Mouse (Mus musculus): Measurements from ENCODE around the gene Fam107a. TPM values are rescaled to one million over a fixed set of nuclear protein-coding genes. Genes with fewer than 3 reads are reported as not detected.

The Fam107a gene
- polyA plus RNA-seq, 1 experiment from 2014 or later, result 0.43 TPM

DNA sequence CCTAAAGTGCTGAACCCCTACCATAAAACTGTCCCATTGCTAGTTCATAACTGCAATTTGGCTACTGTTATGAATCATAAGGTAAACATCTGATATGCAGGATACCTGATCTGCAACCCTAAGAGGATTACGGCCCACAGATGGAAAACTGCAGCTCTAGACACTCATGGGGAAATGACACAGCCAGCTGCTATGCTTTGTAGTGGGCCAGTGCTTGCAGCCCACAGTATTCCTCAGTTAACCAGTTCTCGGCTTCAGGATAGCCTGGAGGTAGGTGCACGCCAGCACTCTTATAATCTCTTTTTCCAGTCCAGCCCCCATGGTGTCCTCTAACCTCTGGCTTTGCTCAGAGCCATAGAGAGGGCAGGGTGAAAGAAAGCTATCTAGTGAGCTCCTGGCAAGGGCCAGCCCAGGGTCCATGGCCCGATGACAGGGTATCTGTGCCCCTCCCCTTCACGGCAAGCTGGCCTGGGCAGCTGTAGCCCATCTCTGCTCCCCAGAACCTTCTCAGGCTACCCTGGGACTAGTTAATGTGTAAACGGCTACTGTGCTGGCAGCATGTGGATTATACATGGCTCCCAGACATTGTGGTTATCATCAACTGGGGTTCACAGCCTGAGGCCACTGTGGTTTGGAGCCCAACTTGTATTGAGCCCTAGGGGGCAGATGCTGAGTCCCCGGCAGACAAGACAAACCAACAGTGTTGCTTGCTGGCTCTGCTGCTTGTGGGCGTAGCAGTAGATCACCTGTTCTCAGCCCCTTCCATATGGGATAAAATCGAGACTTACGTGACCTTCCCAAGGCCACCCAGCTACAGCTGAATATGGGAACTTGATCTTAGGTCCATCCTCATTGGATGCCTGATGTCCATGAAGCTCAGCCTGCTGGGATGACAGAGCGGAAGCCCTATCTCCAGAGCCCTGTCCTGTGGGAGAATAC, 14.8 kb upstream of the Fam107a start:
- no peaks in the 10 kb centered on the region for H3K4me1 ChIP-seq (replicated peaks)
- H3K9ac ChIP-seq, result no peak overlapping the region
- WGBS, result 78% methylated on average over 11 of the region's 11 CpGs

DNA sequence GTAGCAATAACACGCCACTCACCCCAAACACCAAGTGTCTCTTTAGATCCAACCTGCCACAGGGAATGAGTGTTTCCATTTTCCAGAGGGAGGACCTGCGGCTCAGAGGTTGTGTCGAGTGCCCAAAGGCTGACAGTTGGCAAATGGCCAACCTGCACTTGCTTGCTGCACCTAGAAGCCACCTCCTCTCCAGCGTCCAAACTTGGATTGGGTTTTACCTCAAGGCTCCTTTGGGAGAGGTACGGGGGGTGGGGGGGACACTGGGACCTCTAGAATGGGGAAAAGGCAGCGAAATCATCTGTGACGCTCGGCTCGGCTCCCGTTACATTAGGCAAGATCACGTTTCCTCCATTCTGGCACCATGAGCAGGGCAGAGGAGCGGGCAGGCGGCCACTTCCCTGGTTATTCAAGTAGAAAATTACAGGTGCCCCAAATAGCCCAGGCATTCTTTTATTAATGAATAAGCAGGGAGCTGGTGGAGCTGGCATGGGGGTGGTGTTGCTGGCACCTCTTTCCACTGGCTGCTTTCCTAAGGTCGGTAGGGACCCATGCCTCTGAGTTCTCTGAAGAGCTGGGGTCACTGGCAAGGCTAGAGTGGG, 13.6 kb upstream of the Fam107a start:
- H3K9me3 ChIP-seq, result no peaks in the 10 kb centered on the region
- H3K27ac ChIP-seq, result no peak overlapping the region
- H3K36me3 ChIP-seq, result no peaks in the 10 kb centered on the region
- WGBS, result 84% methylated on average over 14 of the region's 14 CpGs
- H3K4me2 ChIP-seq (replicated peaks), result no peak overlapping the region
- no peaks in the 10 kb centered on the region for H3K27me3 ChIP-seq (replicated peaks)
- no peak for ATAC-seq
- H3K9ac ChIP-seq, result no peak overlapping the region
- no peak overlapping the region for H3K4me3 ChIP-seq (replicated peaks)
- no peaks in the 10 kb centered on the region for H3K4me1 ChIP-seq (replicated peaks)

More for the DNA sequence above, 14.8 kb upstream of the Fam107a start:
- Histone ChIP-seq H3K27me3 (replicated peaks) (no peaks in the 10 kb centered on the region), H3K9me3 (no peaks in the 10 kb centered on the region), H3K36me3 (no peaks in the 10 kb centered on the region), H3K4me3 (replicated peaks) (no peak overlapping the region), H3K4me2 (replicated peaks) (no peak overlapping the region), H3K27ac (no peak overlapping the region)
- peak; percentile 10; the same call in 1 of the 2 replicates for ATAC-seq

DNA sequence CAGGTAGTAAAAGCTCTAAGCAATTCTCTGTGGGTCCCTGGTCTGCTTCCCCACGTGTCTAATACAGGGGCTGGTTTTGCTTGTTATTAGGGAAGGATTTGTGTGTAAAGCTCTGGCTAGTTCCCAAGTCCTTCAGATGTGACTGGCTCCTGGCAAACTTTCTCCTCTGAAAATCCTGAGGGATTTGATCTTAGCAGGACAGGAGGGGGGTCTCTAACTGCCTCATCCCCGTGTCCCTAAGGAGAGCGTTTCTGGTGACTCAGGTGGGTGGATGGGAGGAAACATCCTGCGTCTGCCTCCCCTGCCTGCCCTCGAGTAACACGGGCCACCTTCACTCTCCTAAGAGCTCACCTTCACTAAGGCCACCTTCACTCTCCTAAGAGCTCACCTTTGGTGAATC, 12.6 kb upstream of the Fam107a start:
- ATAC-seq, result no peak
- Histone ChIP-seq H3K36me3 (no peaks in the 10 kb centered on the region), H3K4me2 (replicated peaks) (no peak overlapping the region), H3K9me3 (no peaks in the 10 kb centered on the region), H3K4me3 (replicated peaks) (no peak overlapping the region), H3K4me1 (replicated peaks) (no peaks in the 10 kb centered on the region), H3K27me3 (replicated peaks) (no peaks in the 10 kb centered on the region), H3K9ac (no peak overlapping the region), H3K27ac (no peak overlapping the region)
- 72% methylated on average over 6 of the region's 6 CpGs for WGBS

DNA sequence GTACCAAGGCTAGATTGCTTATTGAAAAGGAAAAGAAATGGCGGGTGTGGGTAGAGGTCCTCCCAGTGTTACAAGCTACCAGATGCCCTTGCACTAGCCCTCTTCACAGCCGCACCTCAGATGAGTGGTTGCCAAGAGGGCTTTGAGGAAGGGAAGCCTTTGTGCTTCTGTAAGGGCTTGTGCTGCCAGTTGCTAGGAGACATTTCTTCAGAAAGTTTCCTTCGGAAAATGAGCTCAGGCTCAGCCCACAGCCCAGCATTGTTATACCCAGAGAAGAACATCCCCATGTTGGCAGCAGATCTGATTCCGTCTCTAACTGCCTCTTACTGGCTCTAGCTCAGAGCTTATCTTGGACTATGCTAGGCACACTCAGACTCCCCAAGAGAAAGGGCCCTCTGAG, 11.7 kb upstream of the Fam107a start:
- H3K27ac ChIP-seq, result no peak overlapping the region
- no peak overlapping the region for H3K4me2 ChIP-seq (replicated peaks)
- no peaks in the 10 kb centered on the region for H3K4me1 ChIP-seq (replicated peaks)
- H3K4me3 ChIP-seq (replicated peaks), result no peak overlapping the region
- ATAC-seq, result no peak
- H3K27me3 ChIP-seq (replicated peaks), result no peaks in the 10 kb centered on the region
- 81% methylated on average over 4 of the region's 4 CpGs for WGBS
- no peak overlapping the region for H3K9ac ChIP-seq
- H3K36me3 ChIP-seq, result no peaks in the 10 kb centered on the region
- no peaks in the 10 kb centered on the region for H3K9me3 ChIP-seq

DNA sequence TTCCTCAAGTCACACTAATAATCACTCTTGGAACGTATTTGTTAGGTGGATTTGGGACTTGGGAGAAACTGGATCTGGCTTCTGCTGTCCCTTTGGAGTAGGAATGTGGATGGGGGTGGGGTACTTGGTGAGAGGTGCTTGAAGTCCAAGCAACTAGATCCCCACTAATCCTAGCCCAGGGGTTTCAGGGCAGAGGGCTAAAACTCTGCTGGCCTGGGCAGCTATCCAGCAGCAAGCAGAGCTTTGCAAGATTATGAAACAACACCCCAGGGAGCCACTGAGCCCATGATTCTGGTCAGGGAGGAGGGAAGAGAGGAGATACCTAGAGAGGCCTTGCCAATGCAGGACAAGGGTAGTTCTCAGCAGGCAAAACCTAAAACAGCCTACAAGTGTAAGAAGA, 9.5 kb upstream of the Fam107a start:
- H3K27me3 ChIP-seq (replicated peaks), result no peaks in the 10 kb centered on the region
- no peak overlapping the region for H3K4me3 ChIP-seq (replicated peaks)
- no peaks in the 10 kb centered on the region for H3K4me1 ChIP-seq (replicated peaks)
- 72% methylated on average over 1 of the region's 1 CpGs for WGBS
- H3K4me2 ChIP-seq (replicated peaks), result no peak overlapping the region
- H3K9me3 ChIP-seq, result no peaks in the 10 kb centered on the region
- H3K36me3 ChIP-seq, result no peaks in the 10 kb centered on the region
- no peak overlapping the region for H3K9ac ChIP-seq
- no peak overlapping the region for H3K27ac ChIP-seq
- ATAC-seq, result no peak

DNA sequence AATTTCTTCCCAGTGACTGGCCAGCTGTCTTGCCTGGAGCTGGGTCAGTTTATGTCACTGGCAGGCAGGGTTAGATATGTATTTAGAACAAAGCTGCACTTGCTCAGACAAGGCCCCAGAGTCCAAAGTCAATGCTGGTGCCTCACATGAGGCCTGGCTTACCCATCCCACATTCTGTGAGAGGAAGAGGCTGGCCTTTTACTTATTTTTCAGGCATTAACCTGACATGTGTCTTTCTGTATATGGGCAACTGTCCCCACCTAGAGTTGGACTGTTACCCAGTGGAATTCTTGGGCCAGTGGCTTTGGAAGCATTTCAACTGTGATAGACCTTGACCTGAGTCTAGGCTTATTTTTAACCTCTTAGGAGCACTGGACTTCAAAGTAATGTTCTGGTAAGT, 9.1 kb upstream of the Fam107a start:
- H3K9me3 ChIP-seq, result no peaks in the 10 kb centered on the region
- no peak overlapping the region for H3K4me3 ChIP-seq (replicated peaks)
- no peak overlapping the region for H3K27ac ChIP-seq
- H3K9ac ChIP-seq, result no peak overlapping the region
- no peaks in the 10 kb centered on the region for H3K4me1 ChIP-seq (replicated peaks)
- ATAC-seq, result peak; percentile 86
- H3K36me3 ChIP-seq, result no peaks in the 10 kb centered on the region
- no peak overlapping the region for H3K4me2 ChIP-seq (replicated peaks)
- H3K27me3 ChIP-seq (replicated peaks), result no peaks in the 10 kb centered on the region

DNA sequence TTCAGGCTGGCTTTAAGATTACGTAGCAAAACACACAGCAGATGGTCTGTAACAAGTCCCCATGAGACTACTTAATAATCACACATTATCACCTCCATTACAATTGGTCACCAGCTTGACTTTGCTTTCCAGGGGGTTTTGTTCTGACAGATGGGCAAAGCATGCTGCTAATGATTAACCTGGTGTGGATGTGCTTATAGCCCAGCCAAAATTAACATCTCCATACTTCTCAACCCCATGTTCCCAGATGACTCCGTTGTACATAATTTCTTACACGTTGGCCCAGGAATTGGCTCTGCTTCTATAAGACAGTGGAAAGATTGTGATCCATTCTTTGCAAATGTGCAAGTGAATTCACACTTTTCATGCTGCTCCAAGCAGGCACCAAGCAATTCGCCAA, 7.9 kb upstream of the Fam107a start:
- no peak overlapping the region for H3K27ac ChIP-seq
- H3K27me3 ChIP-seq (replicated peaks), result no peaks in the 10 kb centered on the region
- H3K4me1 ChIP-seq (replicated peaks), result no peaks in the 10 kb centered on the region
- no peak overlapping the region for H3K4me2 ChIP-seq (replicated peaks)
- no peak for ATAC-seq
- no peaks in the 10 kb centered on the region for H3K36me3 ChIP-seq
- no peak overlapping the region for H3K4me3 ChIP-seq (replicated peaks)
- H3K9me3 ChIP-seq, result no peaks in the 10 kb centered on the region
- no peak overlapping the region for H3K9ac ChIP-seq
- 82% methylated on average over 4 of the region's 4 CpGs for WGBS

DNA sequence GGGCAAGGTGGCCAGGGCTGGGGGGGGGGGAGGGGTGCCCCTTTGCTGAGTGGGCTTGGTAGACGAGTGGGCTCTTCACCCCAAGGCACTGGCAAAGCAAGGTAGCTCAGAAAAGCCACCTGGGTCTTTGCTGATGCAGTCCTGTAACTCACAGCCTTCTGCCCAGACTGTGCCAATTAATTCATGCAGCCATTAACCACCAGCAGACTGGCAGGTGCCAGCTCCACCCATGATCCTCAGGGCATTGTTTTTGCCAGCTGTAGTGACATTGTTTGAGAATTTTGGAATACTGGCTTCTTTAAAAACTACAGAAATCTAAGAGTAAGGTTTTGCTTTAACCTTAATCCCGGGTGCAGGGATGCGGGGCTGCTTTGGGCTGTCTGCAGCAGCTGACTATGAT, 2.7 kb upstream of the Fam107a start:
- peaks cover 27% of the 10 kb centered on the region for H3K27me3 ChIP-seq (replicated peaks)
- H3K4me1 ChIP-seq (replicated peaks), result peaks cover 5% of the 10 kb centered on the region; the same call in 1 of the 2 replicates
- H3K27ac ChIP-seq, result no peak overlapping the region
- no peak overlapping the region for H3K9ac ChIP-seq
- no peak overlapping the region for H3K4me2 ChIP-seq (replicated peaks)
- 78% methylated on average over 3 of the region's 3 CpGs for WGBS
- no peaks in the 10 kb centered on the region for H3K9me3 ChIP-seq
- no peak for ATAC-seq
- no peak overlapping the region for H3K4me3 ChIP-seq (replicated peaks)
- no peaks in the 10 kb centered on the region for H3K36me3 ChIP-seq

DNA sequence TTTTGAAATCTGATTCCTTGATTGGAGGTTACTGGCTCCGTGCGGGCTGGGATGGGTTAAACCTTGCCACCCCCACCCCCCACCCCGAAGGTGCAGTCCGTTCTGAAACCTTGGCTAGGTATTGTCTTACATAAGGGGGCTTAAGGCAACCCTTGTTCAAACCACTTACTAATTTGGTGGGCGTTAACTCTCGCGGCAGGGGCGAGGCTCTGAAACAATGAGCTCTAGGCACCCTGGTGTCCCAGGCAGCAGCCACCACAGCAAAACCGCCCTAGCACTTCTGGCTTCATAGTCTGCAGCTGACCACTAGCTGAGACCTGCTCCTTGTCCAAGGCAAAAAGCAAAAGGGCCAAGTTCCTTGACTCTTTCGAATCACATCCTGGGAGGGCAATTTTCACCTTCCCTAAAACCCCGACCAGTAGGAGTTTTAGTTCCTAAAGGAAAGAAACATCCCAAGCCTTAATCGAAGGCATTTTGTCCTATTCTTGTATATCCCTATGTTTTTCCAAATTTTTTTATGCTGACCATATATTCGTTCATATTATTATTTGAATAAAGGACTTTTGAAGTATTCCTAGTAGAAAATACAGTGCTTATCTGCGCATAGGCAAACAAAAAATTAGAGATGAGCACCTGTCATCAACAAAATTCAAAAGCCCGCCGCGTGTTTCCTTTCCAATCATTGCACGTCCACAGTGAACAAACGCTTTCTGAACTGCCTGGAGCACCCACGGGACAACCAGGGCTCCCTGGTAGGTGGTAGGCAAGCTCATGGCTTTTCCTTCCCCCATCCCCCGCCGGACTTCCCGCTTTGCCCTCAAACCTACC, 1.2 kb downstream of the Fam107a start:
- no peaks in the 10 kb centered on the region for H3K36me3 ChIP-seq

DNA sequence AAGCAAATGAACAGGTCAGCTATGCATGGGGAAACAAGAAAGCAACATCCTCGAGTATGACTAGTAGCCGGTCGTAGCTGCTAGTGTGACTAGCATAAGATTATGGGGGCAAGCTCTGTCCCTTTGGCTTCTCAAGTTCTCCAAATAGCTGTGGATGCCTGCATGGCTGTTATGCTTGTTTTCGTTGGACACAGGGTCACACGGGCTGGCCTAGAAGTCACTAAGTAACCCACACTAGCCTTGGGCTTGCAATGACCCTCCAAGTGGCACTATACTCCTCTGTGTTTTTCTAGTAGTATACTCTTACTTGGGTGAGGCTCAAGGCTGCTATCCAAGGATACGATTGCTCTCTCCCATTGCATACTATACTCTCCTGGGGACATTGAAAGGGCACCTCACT, 2.7 kb downstream of the Fam107a start:
- ATAC-seq, result no peak
- Histone ChIP-seq H3K4me2 (replicated peaks) (no peak overlapping the region), H3K4me1 (replicated peaks) (peaks cover 5% of the 10 kb centered on the region; the same call in 1 of the 2 replicates), H3K36me3 (no peaks in the 10 kb centered on the region), H3K27me3 (replicated peaks) (peaks cover 36% of the 10 kb centered on the region), H3K9me3 (no peaks in the 10 kb centered on the region), H3K4me3 (replicated peaks) (no peak overlapping the region), H3K27ac (no peak overlapping the region), H3K9ac (no peak overlapping the region)
- WGBS, result 83% methylated on average over 6 of the region's 6 CpGs

More for the DNA sequence above, 1.2 kb downstream of the Fam107a start:
- Histone ChIP-seq H3K9me3 (no peaks in the 10 kb centered on the region), H3K4me1 (replicated peaks) (peaks cover 5% of the 10 kb centered on the region; the same call in 1 of the 2 replicates), H3K9ac (no peak overlapping the region), H3K27ac (no peak overlapping the region), H3K27me3 (replicated peaks) (peaks cover 36% of the 10 kb centered on the region), H3K4me3 (replicated peaks) (peak overlapping the region; percentile 22), H3K4me2 (replicated peaks) (peak overlapping the region; percentile 58)
- 0 out of 2 replicates have a peak, but pooled peaks have one; percentile 12 for ATAC-seq
- 4% methylated on average over 23 of the region's 23 CpGs for WGBS

DNA sequence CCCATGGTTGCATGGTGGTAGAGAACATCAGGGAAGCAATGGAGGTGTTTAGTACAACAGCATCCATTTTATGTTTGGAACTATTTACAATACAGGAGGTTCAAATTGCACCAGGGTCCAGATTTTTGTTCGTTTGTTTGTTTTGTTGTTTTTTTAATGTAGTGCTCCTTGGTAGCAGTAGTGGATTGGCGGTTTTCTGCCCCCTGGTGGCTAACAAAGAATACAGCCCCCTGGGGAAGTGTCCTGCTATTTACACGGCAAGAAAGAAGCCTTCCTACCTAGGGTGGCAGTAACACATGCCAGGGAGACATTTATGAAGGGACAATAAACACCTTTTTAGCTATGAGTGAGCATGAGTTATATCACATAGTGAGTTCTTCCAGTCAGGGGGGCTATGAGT, 3.3 kb downstream of the Fam107a start:
- no peaks in the 10 kb centered on the region for H3K9me3 ChIP-seq
- no peak overlapping the region for H3K9ac ChIP-seq
- WGBS, result 25% methylated on average over 3 of the region's 3 CpGs
- H3K27ac ChIP-seq, result no peak overlapping the region
- peaks cover 36% of the 10 kb centered on the region for H3K27me3 ChIP-seq (replicated peaks)
- peaks cover 5% of the 10 kb centered on the region; the same call in 1 of the 2 replicates for H3K4me1 ChIP-seq (replicated peaks)
- H3K4me2 ChIP-seq (replicated peaks), result no peak overlapping the region
- H3K4me3 ChIP-seq (replicated peaks), result no peak overlapping the region
- no peaks in the 10 kb centered on the region for H3K36me3 ChIP-seq
- no peak for ATAC-seq

DNA sequence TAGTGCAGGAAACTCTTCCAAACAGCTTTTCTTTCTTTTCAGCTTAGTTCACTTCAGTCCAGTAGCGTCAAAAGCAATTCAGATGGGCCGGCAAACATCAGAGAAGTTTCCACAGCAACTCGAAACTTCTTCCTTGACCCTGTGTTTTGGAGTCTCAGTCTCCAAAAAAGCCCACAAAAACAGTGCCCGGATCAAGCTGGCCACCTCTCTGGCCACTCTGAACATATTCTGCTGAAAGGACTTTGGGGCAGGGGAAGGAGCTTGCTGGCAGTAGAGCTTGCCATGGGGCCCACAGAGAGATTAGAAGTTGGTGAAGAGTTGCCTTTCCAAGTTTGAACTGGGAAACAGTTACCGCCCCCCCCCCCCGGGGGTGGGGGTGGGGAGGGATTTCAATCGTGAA, 3.9 kb downstream of the Fam107a start:
- Histone ChIP-seq H3K9me3 (no peaks in the 10 kb centered on the region), H3K9ac (no peak overlapping the region), H3K27ac (no peak overlapping the region), H3K27me3 (replicated peaks) (peaks cover 36% of the 10 kb centered on the region), H3K36me3 (no peaks in the 10 kb centered on the region), H3K4me1 (replicated peaks) (peaks cover 5% of the 10 kb centered on the region; the same call in 1 of the 2 replicates), H3K4me3 (replicated peaks) (no peak overlapping the region), H3K4me2 (replicated peaks) (no peak overlapping the region)
- WGBS, result 43% methylated on average over 7 of the region's 7 CpGs
- no peak for ATAC-seq
